Mouse (Mus musculus) forebrain, embryonic 11.5 days (tissue): ENCODE data around the gene Fbxo36. TPM values are rescaled to one million over a fixed set of nuclear protein-coding genes. Genes with fewer than 3 reads are reported as not detected.

Source experiments
- ATAC-seq: fragments of 200-750 bp; cut with Nextera tagmentation; replicated peaks from 2 replicates; pipeline ENCODE4 v1.8.0; 2017; ENCODE audit warnings: moderate TSS enrichment; ENCODE audit not compliant: low FRiP score
- DNase-seq: peaks from one replicate; pipeline ENCODE4 v3.0.0-alpha.2; 2017; ENCODE audit warnings: low spot score
- H3K27ac ChIP-seq: fragments of 300-500 bp; sonication (generic); 2 replicates; pipeline ENCODE4 v1.5.1; 2014; ENCODE audit warnings: low read depth, low read length
- H3K27me3 ChIP-seq: fragments of 300-500 bp; sonication (generic); 2 replicates; pipeline ENCODE4 v1.6.1; 2014; ENCODE audit warnings: mild to moderate bottlenecking, low read length, mixed read lengths; ENCODE audit not compliant: control insufficient read depth, insufficient read depth
- H3K36me3 ChIP-seq: fragments of 300-500 bp; sonication (generic); 2 replicates; pipeline ENCODE4 v1.6.1; 2014; ENCODE audit warnings: mild to moderate bottlenecking, low read length, moderate library complexity, mixed read lengths; ENCODE audit not compliant: control insufficient read depth, insufficient read depth
- H3K4me1 ChIP-seq: fragments of 300-500 bp; sonication (generic); replicated peaks from 2 replicates; pipeline ENCODE4 v1.6.1; 2014; ENCODE audit warnings: low read length, mixed read lengths; ENCODE audit not compliant: control insufficient read depth, insufficient read depth
- H3K4me2 ChIP-seq: fragments of 300-500 bp; sonication (generic); 2 replicates; pipeline ENCODE4 v1.6.1; 2014; ENCODE audit warnings: low read depth, mild to moderate bottlenecking, low read length, moderate library complexity, mixed read lengths; ENCODE audit not compliant: severe bottlenecking
- H3K4me3 ChIP-seq: fragments of 300-500 bp; sonication (generic); 2 replicates; pipeline ENCODE4 v1.5.1; 2014; ENCODE audit warnings: low read depth, low read length
- H3K9ac ChIP-seq: fragments of 300-500 bp; sonication (generic); 2 replicates; pipeline ENCODE4 v1.6.1; 2014; ENCODE audit warnings: low read length
- H3K9me3 ChIP-seq: fragments of 300-500 bp; sonication (generic); 2 replicates; pipeline ENCODE4 v1.6.1; 2016; ENCODE audit warnings: low read length, mixed read lengths; ENCODE audit not compliant: control insufficient read depth
- WGBS: fragments of 180-500 bp; shearing (Covaris S2); extraction: QIAGEN DNeasy Blood & Tissue Kit; methylation state at CpG from one replicate; pipeline ENCODE4 v1.1.7; 2014; 5-methylcytosine and 5-hydroxymethylcytosine counted together
- polyA plus RNA-seq: library from polyadenylated mRNA; unstranded; fragments of >200 nt; fragmentation: Nextera tagmentation; extraction: Ambion mirVana; gene quantifications from 2 replicates; pipeline ENCODE4 v1.2.1, GENCODE M21; 2014

The Fbxo36 gene
- polyA plus RNA-seq, 1 experiment from 2014 or later = 10.3 TPM

GRCm38 (mm10) chr1:84934503-84935333 is 95.1 kb downstream of the Fbxo36 start, which contains the start of gene Slc16a14:
Slc16a14 (minus strand) TSS chr1:84935134.
- ATAC-seq = peak; percentile 88
- under 1% methylated on average over 59 of the region's 59 CpGs for WGBS
- Histone ChIP-seq H3K27me3 (no peaks in the 10 kb centered on the region), H3K4me3 (peak within 1 kb of the TSS; percentile 62), H3K9ac (peak within 1 kb of the TSS; percentile 77), H3K36me3 (no peaks in the 10 kb centered on the region), H3K4me1 (no peaks in the 10 kb centered on the region), H3K27ac (peak within 1 kb of the TSS; percentile 37; the same call in 1 of the 2 replicates), H3K4me2 (peak within 1 kb of the TSS; percentile 95), H3K9me3 (no peaks in the 10 kb centered on the region)
- DNase-seq = peak; percentile 83

- WGBS = 81% methylated on average over 9 of the region's 9 CpGs
- no peaks in the 10 kb centered on the region for H3K27me3 ChIP-seq
- no peak overlapping the region for H3K4me3 ChIP-seq
- no peaks in the 10 kb centered on the region for H3K9me3 ChIP-seq
- H3K9ac ChIP-seq = no peak overlapping the region
- H3K27ac ChIP-seq = no peak overlapping the region
- no peaks in the 10 kb centered on the region for H3K4me1 ChIP-seq
- no peaks in the 10 kb centered on the region for H3K36me3 ChIP-seq
- no peak for ATAC-seq
- DNase-seq = no peak
- H3K4me2 ChIP-seq = no peak overlapping the region
These were observed 96.0 kb downstream of the Fbxo36 start for GRCm38 (mm10) chr1:84935668-84936067.

GRCm38 (mm10) chr1:84936716-84937510 is 97.3 kb downstream of the Fbxo36 start:
- Histone ChIP-seq H3K36me3 (no peaks in the 10 kb centered on the region), H3K9me3 (no peaks in the 10 kb centered on the region), H3K9ac (no peak overlapping the region), H3K27ac (no peak overlapping the region), H3K27me3 (no peaks in the 10 kb centered on the region), H3K4me2 (no peak overlapping the region), H3K4me3 (no peak overlapping the region), H3K4me1 (no peaks in the 10 kb centered on the region)
- no peak for DNase-seq
- 92% methylated on average over 19 of the region's 19 CpGs for WGBS
- no peak for ATAC-seq

- Histone ChIP-seq H3K27ac (no peak overlapping the region), H3K4me1 (no peaks in the 10 kb centered on the region), H3K9ac (no peak overlapping the region), H3K27me3 (no peaks in the 10 kb centered on the region), H3K4me3 (no peak overlapping the region), H3K9me3 (no peaks in the 10 kb centered on the region), H3K4me2 (no peak overlapping the region), H3K36me3 (no peaks in the 10 kb centered on the region)
- 84% methylated on average over 4 of the region's 4 CpGs for WGBS
- ATAC-seq (no peak), DNase-seq (no peak)
These were observed 99.8 kb downstream of the Fbxo36 start for GRCm38 (mm10) chr1:84939466-84939865.

- H3K4me2 ChIP-seq = no peak overlapping the region
- no peaks in the 10 kb centered on the region for H3K4me1 ChIP-seq
- no peak overlapping the region for H3K27ac ChIP-seq
- ATAC-seq (no peak), DNase-seq (no peak)
- WGBS = 89% methylated on average over 2 of the region's 2 CpGs
- no peak overlapping the region for H3K9ac ChIP-seq
- H3K4me3 ChIP-seq = no peak overlapping the region
- H3K9me3 ChIP-seq = no peaks in the 10 kb centered on the region
- no peaks in the 10 kb centered on the region for H3K36me3 ChIP-seq
- H3K27me3 ChIP-seq = no peaks in the 10 kb centered on the region
These were observed 100.7 kb downstream of the Fbxo36 start for GRCm38 (mm10) chr1:84940322-84940721.

GRCm38 (mm10) chr1:84942666-84943065 is 103.0 kb downstream of the Fbxo36 start:
- Histone ChIP-seq H3K9ac (no peak overlapping the region), H3K27me3 (no peaks in the 10 kb centered on the region)
- no peak for ATAC-seq

GRCm38 (mm10) chr1:84943549-84943948 is 103.9 kb downstream of the Fbxo36 start:
- H3K36me3 ChIP-seq = no peaks in the 10 kb centered on the region
- no peaks in the 10 kb centered on the region for H3K27me3 ChIP-seq
- H3K4me1 ChIP-seq = no peaks in the 10 kb centered on the region
- H3K4me3 ChIP-seq = no peak overlapping the region
- no peaks in the 10 kb centered on the region for H3K9me3 ChIP-seq
- no peak overlapping the region for H3K27ac ChIP-seq
- DNase-seq (no peak), ATAC-seq (no peak)
- no peak overlapping the region for H3K9ac ChIP-seq
- WGBS = 94% methylated on average over 4 of the region's 4 CpGs
- H3K4me2 ChIP-seq = no peak overlapping the region

More at GRCm38 (mm10) chr1:84942666-84943065, 103.0 kb downstream of the Fbxo36 start:
- H3K27ac ChIP-seq = no peak overlapping the region
- no peak overlapping the region for H3K4me2 ChIP-seq
- H3K4me1 ChIP-seq = no peaks in the 10 kb centered on the region
- H3K9me3 ChIP-seq = no peaks in the 10 kb centered on the region
- no peak overlapping the region for H3K4me3 ChIP-seq
- H3K36me3 ChIP-seq = no peaks in the 10 kb centered on the region
- DNase-seq = no peak

GRCm38 (mm10) chr1:84945950-84946349 is 106.3 kb downstream of the Fbxo36 start:
- Histone ChIP-seq H3K27me3 (no peaks in the 10 kb centered on the region), H3K4me2 (no peak overlapping the region), H3K9me3 (no peaks in the 10 kb centered on the region), H3K27ac (no peak overlapping the region), H3K9ac (no peak overlapping the region), H3K36me3 (no peaks in the 10 kb centered on the region), H3K4me1 (no peaks in the 10 kb centered on the region), H3K4me3 (no peak overlapping the region)
- ATAC-seq (no peak), DNase-seq (no peak)
- 94% methylated on average over 3 of the region's 3 CpGs for WGBS
